Mouse (Mus musculus): ENCODE data around the gene Lrfn1.
"Not testable (repeated sequence)": the region's sequence is repeated elsewhere in the genome, so short reads cannot be mapped to it uniquely, and the experiment has no call there.

Gene Lrfn1

DNA sequence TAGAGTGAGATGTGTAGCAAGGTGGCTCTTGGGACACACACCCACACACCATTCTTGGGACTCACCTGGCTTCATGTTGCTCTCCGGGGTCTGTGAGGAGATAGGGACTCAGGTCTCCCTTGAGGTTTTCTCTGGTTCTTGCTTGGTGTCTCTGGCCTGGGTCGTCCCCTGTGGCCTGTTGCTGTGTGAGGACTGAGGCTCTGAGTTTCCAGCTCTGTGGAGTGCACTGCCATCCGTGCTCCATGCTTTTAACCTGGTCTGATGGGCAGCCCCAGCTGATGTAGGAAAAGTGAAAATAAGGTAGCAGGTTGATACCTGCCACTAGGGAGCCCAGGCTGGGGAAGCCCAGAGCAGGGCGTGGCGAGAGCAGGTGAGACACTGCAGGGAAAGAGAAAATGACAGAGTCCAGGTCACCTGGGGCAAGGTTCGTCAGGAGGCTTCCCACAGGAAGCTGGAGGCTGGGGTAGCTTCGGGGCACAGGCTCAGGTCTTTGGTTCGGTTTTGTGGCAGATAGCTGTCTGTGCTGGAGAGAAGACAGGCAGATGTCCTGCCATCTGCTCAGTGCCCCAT, 58.7 kb downstream of the Lrfn1 start, which contains the start of gene Ifnl2:
Ifnl2 (minus strand) TSS at position 51 of the 570 bp plus-strand sequence.
- not testable (repeated sequence) for DNase-seq (ENCODE audit: low read depth, low spot score)

DNA sequence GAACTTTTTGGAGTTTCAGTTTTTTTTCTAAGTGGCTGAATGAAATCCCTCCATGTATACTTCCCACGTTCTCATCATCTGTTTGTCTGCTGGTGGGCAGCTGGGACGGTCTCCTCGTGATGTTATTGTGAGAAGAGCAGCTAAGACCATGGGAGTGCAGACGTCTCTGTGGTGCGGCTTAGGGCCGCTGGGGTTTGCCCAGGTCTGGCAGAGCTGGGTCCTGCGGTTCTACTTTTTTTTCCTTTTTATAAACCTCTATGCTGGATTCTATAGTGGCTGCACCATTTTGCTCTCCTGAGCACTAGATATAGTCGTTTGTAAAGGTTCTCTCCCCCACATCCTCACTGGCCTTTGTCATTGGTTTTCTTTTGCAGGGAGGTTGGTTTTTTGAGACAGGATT, 59.7 kb downstream of the Lrfn1 start:
- no peak for DNase-seq (ENCODE audit: low read depth, low spot score)

Measured in A20 (cell line).